Mouse (Mus musculus) cerebellum, adult (tissue): ENCODE results near the gene C130050O18Rik.
A peak's percentile ranks its signal among the peaks of the same experiment; 100 is the strongest.

Source experiments
- ATAC-seq: cut with Nextera tagmentation; 2 replicates; pipeline ENCODE4 v1.9.2; 2017; ENCODE audit warnings: mild to moderate bottlenecking, moderate library complexity, mixed read lengths; ENCODE audit not compliant: insufficient number of reproducible peaks, low FRiP score, low TSS enrichment

The C130050O18Rik gene

GRCm38 (mm10) chr5:139449161-139449791, 44.2 kb downstream of the C130050O18Rik start:
- 0 out of 2 replicates have a peak, but pooled peaks have one; percentile 15 for ATAC-seq

GRCm38 (mm10) chr5:139449926-139450325, 44.8 kb downstream of the C130050O18Rik start:
- no peak for ATAC-seq

- ATAC-seq = no peak
Observed at GRCm38 (mm10) chr5:139453031-139453430, 48.0 kb downstream of the C130050O18Rik start.

GRCm38 (mm10) chr5:139455166-139455565, 50.1 kb downstream of the C130050O18Rik start:
- ATAC-seq = no peak

- no peak for ATAC-seq
Observed at GRCm38 (mm10) chr5:139457241-139457640, 52.2 kb downstream of the C130050O18Rik start.

- no peak for ATAC-seq
Observed at GRCm38 (mm10) chr5:139459938-139460337, 54.9 kb downstream of the C130050O18Rik start.

GRCm38 (mm10) chr5:139460384-139461067, 55.4 kb downstream of the C130050O18Rik start, which contains the start of gene 3110082I17Rik:
TSS of gene 3110082I17Rik (minus strand) at chr5:139460527.
- peak; percentile 99 for ATAC-seq

- no peak for ATAC-seq
Observed at GRCm38 (mm10) chr5:139464874-139465273, 59.8 kb downstream of the C130050O18Rik start.
